Mouse (Mus musculus) cerebellum, adult 2 months (tissue): ENCODE measurements around the gene Cdh3.

Experiments used
- CTCF ChIP-seq: fragments of 200-500 bp; IDR thresholded peaks from 2 replicates; pipeline ENCODE4 v1.5.1; 2011; ENCODE audit warnings: low read depth, mild to moderate bottlenecking, control low read depth, low read length, moderate library complexity, borderline replicate concordance; ENCODE audit not compliant: insufficient read depth
- POLR2A ChIP-seq: fragments of 200-500 bp; IDR thresholded peaks from 2 replicates; pipeline ENCODE4 v1.6.1; 2011; ENCODE audit warnings: low read length, control low read depth, borderline replicate concordance; ENCODE audit not compliant: insufficient read depth

- TF ChIP-seq CTCF (no peak), POLR2A (no peak)
Measured at GRCm38 (mm10) chr8:106548366-106548936, 37.8 kb downstream of the Cdh3 start.
